Mouse (Mus musculus) heart, adult 9 months (tissue): ENCODE results near the gene Gm17949.
A peak's percentile ranks its signal among the peaks of the same experiment; 100 is the strongest.

Experiments used
- DNase-seq, 2 experiments: peaks; one replicate each; pipeline ENCODE4 v3.0.0; 2022; ENCODE audit warnings: low spot score in 2 of 2

Gene Gm17949

DNA sequence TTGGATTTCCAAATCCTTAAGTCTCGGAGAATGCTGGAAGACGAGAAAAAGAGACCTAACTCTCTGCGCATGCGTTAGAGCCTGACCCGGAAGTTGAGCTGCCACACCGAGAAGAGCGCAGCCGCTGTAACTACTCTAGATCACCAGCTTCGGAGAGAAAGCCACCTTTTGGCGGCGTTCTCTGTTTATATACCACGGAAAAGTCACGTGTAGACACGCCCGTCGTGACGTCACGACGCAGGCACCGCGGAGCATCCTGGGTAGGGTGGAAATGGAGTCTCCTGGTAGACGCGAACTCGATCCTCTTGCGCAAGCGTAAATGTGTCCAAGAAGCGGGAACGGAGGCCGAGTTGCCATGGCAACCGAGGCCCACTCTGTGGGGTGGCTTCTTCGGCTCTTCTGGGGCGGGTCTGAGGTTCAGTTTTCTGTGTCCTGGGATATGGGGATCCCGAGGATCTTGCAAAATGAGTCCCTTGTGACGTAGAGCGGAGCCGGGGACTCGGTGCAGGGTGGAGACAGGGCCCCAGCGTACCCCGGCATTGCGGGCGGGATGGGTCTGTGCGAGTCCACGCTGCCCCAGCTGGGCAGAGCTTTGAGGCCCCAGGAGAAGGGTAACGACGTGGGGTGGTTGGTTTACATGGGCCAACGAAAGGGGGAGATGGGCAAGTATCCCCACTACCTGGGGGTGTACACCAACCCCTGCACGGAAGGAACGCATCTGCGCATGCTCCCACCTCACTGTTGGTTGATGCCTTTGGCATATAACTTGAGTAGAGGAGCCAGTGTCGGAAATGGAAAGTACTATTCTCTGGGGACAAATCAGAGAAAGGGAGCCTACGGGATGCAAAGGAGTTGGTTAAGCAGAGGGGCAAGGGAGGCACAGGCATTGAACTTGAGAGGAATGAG lies at the start of gene Gm17949, which contains the start of gene Gtf2f1:
TSS of gene Gm17949 (plus strand) at position 234 of the 906 bp plus-strand sequence.
TSS of gene Gtf2f1 (minus strand) at position 53 of the 906 bp plus-strand sequence.
- DNase-seq = peak; percentile 91 to 93

DNA sequence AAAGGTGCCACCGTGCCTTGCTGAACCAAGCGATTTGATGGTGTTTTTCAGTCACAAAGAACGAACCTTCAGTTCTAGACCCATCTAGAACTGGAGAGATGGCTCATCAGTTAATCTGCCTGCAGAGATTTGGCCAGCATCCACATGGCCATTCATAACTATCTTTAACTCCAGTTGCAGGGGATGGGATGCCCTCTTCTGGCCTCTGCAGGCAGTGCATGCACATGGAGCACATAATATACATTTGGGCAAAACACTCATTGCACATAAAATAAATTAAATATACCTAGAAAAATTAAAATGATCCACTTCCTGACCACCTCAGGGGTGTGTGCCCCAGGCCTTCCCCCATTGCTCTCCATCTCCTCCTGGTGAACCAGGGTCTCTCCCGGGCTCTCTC lies 49.4 kb upstream of the Gm17949 start:
- no peak for DNase-seq

- no peak for DNase-seq
Measured at GRCm38 (mm10) chr17:56962642-56963405, 48.4 kb upstream of the Gm17949 start.

DNA sequence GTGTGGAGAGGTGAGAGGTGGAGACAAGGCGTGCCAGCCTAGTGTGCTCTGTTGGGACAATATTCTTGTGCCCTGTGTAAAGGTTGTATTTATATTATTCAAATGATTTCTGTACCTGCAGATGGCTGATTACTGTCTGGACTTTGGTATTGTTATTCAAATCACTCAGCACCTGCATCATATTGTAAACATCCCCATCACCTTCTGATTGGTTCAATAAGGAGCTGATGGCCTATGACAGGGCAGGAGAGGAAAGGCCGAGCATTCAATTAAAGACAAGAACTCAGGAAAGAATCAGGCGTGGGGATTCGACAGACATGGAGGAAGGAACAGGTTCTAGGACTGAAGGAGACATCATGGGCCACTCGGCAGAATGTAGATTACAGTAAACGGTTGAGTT lies 47.6 kb upstream of the Gm17949 start:
- no peak for DNase-seq

GRCm38 (mm10) chr17:56969321-56969720 lies 41.9 kb upstream of the Gm17949 start:
- no peak for DNase-seq

DNA sequence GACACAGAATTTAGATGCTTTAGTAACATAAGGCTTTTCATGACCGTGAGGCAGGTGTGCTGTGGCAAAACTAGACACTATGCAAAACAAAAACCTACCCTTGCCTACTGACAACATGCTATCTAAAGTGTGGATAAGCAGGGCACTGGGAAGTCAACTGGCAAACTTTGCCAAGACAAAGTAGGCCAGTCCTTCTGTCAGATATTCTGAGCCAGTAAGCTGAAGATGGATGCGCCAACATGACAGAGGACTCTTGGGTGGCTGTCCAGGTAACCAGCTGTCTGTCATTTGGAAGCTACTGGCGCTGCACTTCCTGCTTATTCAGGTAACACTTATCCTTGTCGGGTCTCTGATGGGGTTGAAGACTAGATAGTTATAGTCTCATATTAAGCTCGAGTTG lies 41.2 kb upstream of the Gm17949 start:
- DNase-seq = no peak

DNA sequence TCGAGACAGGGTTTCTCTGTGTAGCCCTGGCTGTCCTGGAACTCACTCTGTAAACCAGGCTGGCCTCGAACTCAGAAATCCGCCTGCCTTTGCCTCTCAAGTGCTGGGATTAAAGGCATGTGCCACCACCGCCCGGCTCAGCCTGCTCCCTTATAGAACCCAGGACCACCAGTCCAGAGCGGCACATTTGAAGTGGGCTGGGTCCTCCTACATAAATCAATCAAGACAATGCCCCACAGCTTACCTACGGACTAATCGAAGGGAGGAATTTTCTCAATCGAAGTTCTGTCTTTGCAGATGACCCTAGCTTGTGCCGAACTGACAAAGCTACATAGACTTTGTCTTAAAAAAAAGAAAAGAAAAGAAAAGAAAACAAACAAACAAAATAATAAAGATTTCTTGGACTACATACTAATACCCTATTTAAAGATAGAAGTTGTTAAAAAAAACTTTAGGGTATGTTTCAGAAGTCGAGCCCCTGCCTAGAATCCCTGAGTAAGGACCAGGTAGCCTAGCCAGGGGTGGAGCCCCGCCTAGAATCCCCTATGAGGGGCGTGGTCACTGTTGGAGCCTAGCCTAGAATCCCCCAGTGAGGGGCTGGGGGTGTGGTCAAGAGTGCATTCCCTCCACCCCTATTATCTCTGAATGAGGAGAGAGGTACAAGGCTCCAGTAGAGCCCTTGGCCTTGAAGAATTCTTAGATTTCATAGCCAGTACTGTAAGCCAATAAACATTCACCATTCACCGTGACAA lies 37.1 kb upstream of the Gm17949 start:
- DNase-seq = no peak

DNA sequence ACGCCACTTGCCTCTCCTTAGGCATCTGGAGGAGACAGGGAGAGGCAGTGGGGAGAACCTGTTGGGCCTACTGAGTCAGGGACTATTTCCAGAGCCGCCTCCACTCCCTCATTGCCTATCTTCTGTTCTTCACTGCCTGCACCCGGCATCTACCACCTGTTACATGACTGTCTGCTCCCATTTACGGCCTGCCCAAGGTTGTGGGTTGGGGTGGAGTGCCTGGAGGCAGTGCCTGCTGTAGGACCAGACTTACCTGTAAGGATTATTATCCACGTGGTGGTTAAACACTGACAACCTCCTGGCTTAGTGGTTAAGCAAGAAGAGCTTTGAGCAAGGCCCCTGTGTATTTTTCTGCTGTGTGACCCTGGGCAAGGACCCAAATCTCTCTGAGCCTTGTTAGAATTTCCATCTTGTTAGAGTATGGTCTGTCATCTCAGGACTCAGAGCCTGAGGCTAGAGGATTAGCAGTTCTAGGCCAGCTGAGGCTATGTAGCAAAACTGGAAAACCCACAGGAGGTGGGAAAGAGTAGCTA lies 36.5 kb upstream of the Gm17949 start:
- no peak for DNase-seq

GRCm38 (mm10) chr17:56975391-56975790 lies 35.9 kb upstream of the Gm17949 start:
- DNase-seq = no peak

GRCm38 (mm10) chr17:56976531-56977390 lies 34.5 kb upstream of the Gm17949 start:
- no peak for DNase-seq

GRCm38 (mm10) chr17:56979524-56979923 lies 31.7 kb upstream of the Gm17949 start:
- DNase-seq = no peak

DNA sequence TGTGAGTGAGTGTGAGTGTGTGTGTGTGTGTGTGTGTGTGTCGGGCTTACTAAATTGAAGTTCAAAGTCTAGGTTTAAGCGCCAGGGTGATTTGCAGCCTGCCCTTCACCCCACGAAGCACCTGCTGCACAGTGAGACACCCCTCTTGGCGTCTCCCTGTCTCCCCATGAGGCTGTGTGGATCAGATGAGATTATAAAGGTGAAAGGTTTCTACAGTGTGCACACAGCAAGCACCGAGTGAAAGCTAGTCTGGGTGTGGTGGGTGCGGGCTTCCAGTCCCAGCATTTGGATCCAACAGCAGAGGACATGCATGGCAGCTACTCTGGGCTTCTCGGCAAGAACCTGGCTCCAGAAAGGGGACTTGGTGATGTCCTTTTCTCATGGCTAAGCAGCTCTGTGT lies 30.2 kb upstream of the Gm17949 start:
- no peak for DNase-seq

DNA sequence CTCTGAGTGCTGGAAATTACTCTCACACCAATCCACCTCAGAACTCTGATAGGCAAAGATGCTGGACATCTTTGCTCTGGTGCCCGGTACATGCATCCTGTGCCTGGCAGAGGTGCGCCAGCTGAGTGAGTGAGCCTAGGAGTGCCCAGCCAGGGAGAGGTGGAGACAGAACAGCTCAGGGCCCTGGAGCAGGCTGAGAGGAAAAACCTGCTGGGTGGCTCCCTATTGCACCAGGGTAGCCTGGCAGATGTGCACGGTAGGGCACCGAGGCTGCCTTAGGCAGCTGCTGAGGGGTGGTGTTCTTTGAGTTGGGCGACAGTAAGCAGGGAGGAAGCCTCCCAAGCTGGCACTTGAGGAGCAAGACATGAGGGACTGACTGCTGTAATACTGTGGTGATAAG lies 29.3 kb upstream of the Gm17949 start, which contains the start of gene Acer1:
TSS of gene Acer1 (minus strand) at position 114 of the 400 bp plus-strand sequence.
- no peak for DNase-seq

DNA sequence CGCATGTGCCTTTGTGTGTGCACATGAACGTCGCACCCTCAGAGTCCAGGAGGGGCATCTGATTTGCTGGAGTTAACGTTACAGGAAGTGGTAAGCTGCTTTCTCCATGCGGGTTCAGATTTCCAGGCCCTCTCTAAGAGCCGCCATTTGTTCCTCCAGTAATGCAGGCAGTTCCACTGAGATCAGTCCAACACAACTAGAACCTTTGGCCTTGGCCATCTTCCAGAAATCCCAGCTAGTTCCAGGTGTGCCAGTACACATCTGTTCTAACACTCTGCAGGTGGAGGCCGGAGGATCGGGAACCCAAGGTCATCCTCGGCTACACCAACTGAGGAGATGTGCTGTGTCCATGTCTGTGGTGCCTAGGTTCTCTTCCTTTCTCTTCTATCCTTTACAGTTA lies 26.4 kb upstream of the Gm17949 start:
- no peak for DNase-seq

GRCm38 (mm10) chr17:56985656-56986055 lies 25.6 kb upstream of the Gm17949 start:
- no peak for DNase-seq

DNA sequence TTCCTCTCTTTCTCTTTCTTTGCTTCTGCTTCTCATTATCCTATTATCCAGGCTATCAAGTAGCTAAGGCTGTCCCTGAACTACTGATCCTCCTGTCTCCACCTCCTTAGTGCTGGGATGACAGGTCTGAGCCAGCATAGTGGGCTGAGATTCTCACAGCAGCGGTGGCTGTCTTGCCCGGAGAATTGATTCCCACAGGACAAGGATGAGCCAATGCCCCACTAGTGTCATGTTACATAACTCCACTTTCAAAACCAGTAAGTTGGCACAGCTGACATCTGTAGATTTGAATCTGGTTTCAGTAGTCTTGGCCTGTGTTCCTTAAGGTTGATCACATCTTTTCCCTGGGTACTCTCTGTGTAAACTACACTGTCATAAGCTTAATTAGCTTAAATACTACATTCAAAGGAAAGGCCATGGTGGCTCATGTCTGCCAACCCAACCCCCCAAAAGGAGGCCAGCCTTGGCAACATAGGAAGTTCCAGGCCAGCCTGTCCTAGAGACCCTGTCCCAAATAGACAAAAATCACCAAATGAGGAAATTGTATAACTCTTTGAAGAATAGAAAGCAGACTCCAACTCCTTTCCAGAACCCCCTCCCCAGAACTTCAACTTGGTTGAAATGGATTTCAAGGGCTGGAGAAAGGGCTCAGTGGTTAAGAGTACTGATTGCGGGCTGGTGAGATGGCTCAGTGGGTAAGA lies 25.0 kb upstream of the Gm17949 start:
- DNase-seq = no peak

DNA sequence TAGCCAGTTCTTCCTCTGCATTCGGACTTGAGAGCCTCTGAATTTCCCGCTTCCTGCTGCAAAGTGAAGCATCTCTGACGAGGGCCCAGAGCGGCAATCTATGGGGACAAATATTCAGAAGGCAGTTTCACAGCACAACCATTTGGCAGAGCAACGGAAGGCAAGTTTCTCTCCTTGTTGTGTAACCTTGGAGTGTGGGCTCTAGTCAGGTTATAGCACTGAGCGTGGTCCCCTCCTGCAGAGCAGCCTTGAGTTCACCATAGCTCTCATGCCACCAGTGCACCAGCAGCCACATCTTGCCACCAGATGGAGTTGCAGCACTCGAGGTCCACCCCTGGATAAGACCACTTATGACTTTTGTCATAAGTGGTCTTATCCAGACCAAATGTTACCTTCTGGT lies 22.8 kb upstream of the Gm17949 start:
- DNase-seq = no peak

GRCm38 (mm10) chr17:56988921-56989430 lies 22.3 kb upstream of the Gm17949 start:
- DNase-seq = no peak

DNA sequence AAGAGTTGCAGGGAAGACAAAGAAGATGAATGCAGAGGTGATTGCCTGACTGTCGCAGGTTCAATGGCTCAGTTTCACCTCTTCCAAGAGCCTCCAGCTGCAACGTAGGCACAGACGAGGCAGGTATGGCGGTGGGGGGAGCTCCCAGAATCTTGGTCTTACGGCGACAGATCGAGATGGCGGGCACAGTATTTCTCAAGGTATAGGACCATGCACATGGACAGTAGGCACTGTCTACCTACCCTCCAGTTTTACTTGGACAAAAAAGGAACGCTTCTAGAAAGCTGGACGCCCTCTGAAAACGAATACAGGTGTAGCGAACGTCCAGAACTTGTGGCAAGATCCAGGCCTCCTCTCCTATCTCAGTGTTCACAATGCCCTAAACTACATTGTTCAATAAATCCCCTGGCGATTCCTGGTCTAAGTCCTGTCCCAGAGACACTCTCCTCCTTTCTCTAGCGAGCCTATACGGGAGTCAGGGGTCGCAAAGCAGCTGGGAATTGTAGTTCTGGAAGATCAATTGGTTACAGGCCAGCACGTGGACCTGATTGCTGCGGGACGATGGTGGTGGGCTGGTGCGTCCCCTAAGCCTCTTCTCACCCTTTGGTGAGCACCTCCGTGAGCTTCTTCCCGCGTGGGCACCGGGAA lies 21.7 kb upstream of the Gm17949 start:
- no peak for DNase-seq
